Mouse (Mus musculus): ENCODE measurements around the gene Fcgr3.
"Not testable (repeated sequence)": the region's sequence is repeated elsewhere in the genome, so short reads cannot be mapped to it uniquely, and the experiment has no call there.

GRCm38 (mm10) chr1:171066583-171066982 lies 1.8 kb upstream of the Fcgr3 start:
- not testable (repeated sequence) for TF ChIP-seq CTCF (IDR thresholded peaks at IDR 0.05; ENCODE audit: low read depth, low read length); POLR2A (IDR thresholded peaks at IDR 0.05; ENCODE audit: extremely low read depth, insufficient read depth, low read length)
